In the genomic region with DNA sequence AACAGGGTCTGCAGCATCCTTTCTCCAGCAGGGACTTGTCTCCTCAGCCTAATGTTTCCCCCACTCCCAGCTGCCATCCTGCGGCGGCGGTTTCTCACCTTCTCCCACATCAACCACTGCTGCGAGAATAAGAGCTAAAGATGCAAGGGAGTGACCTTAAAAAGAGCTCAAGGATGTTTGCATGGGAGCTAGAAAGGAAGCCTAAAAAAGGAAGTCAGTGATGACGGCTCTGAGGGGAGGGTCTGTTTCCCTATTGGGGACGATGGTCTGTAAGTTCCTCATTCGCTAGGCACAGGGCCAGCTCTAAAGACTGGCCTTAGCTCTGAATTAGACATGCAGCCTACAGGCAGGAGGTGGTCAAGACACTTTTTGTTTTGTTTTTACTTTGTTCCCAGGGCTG, we compare ENCODE assay signal across 9 mouse cellular contexts. TPM values are rescaled to one million over a fixed set of nuclear protein-coding genes. Genes with fewer than 3 reads are reported as not detected.
A peak's percentile ranks its signal among the peaks of the same experiment; 100 is the strongest.
DNase-seq lines count a peak whose midpoint lies in the region; ATAC-seq and TF ChIP-seq lines count a peak whose summit lies in the region.
"Had no signal": no experiment of that assay in that cellular context is flagged by ENCODE, and none has a peak within 500 bp of the region (broad histone marks: within the 10 kb centered on the region; RNA-seq: fewer than 3 reads in every experiment).

No protein-coding gene starts in this region.

- no peak overlapping the region for H3K4me3 ChIP-seq in heart, embryonic 11.5 days (ENCODE audit: low read depth, low read length)
- H3K4me3 ChIP-seq in lung, postnatal 0 days (ENCODE audit: low read depth, low read length), result no peak overlapping the region
- H3K4me3 ChIP-seq in intestine, embryonic 16.5 days (ENCODE audit: low read length), result no peak overlapping the region

- H3K4me2 ChIP-seq in heart, embryonic 11.5 days, result peak overlapping the region; percentile 14; the same call in 1 of the 2 replicates
- no peak overlapping the region for H3K4me2 ChIP-seq in lung, postnatal 0 days (replicated peaks; ENCODE audit: low read depth, low read length)
- H3K4me2 ChIP-seq in intestine, embryonic 16.5 days (ENCODE audit: low read depth, low read length), result no peak overlapping the region

- no peaks in the 10 kb centered on the region for H3K9me3 ChIP-seq in heart, embryonic 11.5 days (replicated peaks; ENCODE audit: control insufficient read depth, low read length)
- no peaks in the 10 kb centered on the region for H3K9me3 ChIP-seq in lung, postnatal 0 days (ENCODE audit: low read length)
- H3K9me3 ChIP-seq in intestine, embryonic 16.5 days (ENCODE audit: control insufficient read depth, low read length), result no peaks in the 10 kb centered on the region
- H3K9me3 ChIP-seq: embryonic facial prominence, embryonic 13.5 days had no signal

- TF ChIP-seq EP300 in lung, postnatal 0 days (IDR thresholded peaks at IDR 0.05), result no peak

- no peak for ATAC-seq in heart, embryonic 11.5 days (replicated peaks; ENCODE audit: insufficient number of reproducible peaks, low FRiP score, low TSS enrichment)
- ATAC-seq in lung, postnatal 0 days, result peak; percentile 59; the same call in 1 of the 2 replicates
- no peak for ATAC-seq in intestine, embryonic 16.5 days

- no peak for TF ChIP-seq CTCF in lung, postnatal 0 days (IDR thresholded peaks at IDR 0.05)

- WGBS in heart, embryonic 11.5 days (ENCODE audit: insufficient replicate concordance), result 44% methylated on average over 7 of the region's 7 CpGs
- WGBS in lung, postnatal 0 days, result 47% methylated on average over 7 of the region's 7 CpGs
- 66% methylated on average over 7 of the region's 7 CpGs for WGBS in intestine, embryonic 16.5 days

- no peaks in the 10 kb centered on the region for H3K27me3 ChIP-seq in heart, embryonic 11.5 days (ENCODE audit: control insufficient read depth, insufficient read depth, low read length)
- H3K27me3 ChIP-seq in lung, postnatal 0 days (replicated peaks; ENCODE audit: insufficient read depth, low read length), result no peaks in the 10 kb centered on the region
- no peaks in the 10 kb centered on the region for H3K27me3 ChIP-seq in intestine, embryonic 16.5 days (replicated peaks; ENCODE audit: control insufficient read depth, insufficient read depth, low read length)
- H3K27me3 ChIP-seq: embryonic facial prominence, embryonic 13.5 days had no signal

- H3K36me3 ChIP-seq in heart, embryonic 11.5 days (ENCODE audit: control insufficient read depth, insufficient read depth, low read length), result no peaks in the 10 kb centered on the region
- H3K36me3 ChIP-seq in lung, postnatal 0 days (ENCODE audit: insufficient read depth, low read length), result no peaks in the 10 kb centered on the region
- no peaks in the 10 kb centered on the region for H3K36me3 ChIP-seq in intestine, embryonic 16.5 days (ENCODE audit: control insufficient read depth, insufficient read depth, low read length)
- H3K36me3 ChIP-seq: embryonic facial prominence, embryonic 13.5 days had no signal

- H3K27ac ChIP-seq in heart, embryonic 11.5 days (ENCODE audit: low read depth, low read length), result no peak overlapping the region
- no peak overlapping the region for H3K27ac ChIP-seq in lung, postnatal 0 days (ENCODE audit: low read length)
- no peak overlapping the region for H3K27ac ChIP-seq in intestine, embryonic 16.5 days (ENCODE audit: low read length)
- H3K27ac ChIP-seq: embryonic facial prominence, embryonic 13.5 days had no signal

- H3K9ac ChIP-seq in heart, embryonic 11.5 days (ENCODE audit: low read depth, low read length), result no peak overlapping the region
- no peak overlapping the region for H3K9ac ChIP-seq in lung, postnatal 0 days (replicated peaks; ENCODE audit: low read depth)
- no peak overlapping the region for H3K9ac ChIP-seq in intestine, embryonic 16.5 days (ENCODE audit: low read depth, low read length)
- H3K9ac ChIP-seq: embryonic facial prominence, embryonic 13.5 days had no signal

- no peaks in the 10 kb centered on the region for H3K4me1 ChIP-seq in heart, embryonic 11.5 days (ENCODE audit: control insufficient read depth, insufficient read depth, low read length)
- H3K4me1 ChIP-seq in lung, postnatal 0 days (ENCODE audit: insufficient read depth, low read depth, low read length), result no peaks in the 10 kb centered on the region
- H3K4me1 ChIP-seq in intestine, embryonic 16.5 days (ENCODE audit: control insufficient read depth, insufficient read depth, low read length), result no peaks in the 10 kb centered on the region; the same call in 1 of the 2 replicates
- H3K4me1 ChIP-seq: embryonic facial prominence, embryonic 13.5 days had no signal

- peak; percentile 26 for DNase-seq in ovary, adult 18-20 months (ENCODE audit: low spot score)
- DNase-seq in ovary, postnatal 10 days (ENCODE audit: low spot score), result no peak
- peak; percentile 48 for DNase-seq in ZHBTc4 (ENCODE audit: low read depth, low spot score)
- peak; percentile 68 for DNase-seq in lung, postnatal 0 days (ENCODE audit: low spot score)
- peak; percentile 59 for DNase-seq in telencephalon, adult 2 months (ENCODE audit: low read depth, low spot score)
- DNase-seq in cerebellum, adult 11 months, result no peak

RNA-seq across cellular contexts. Expression of a gene that starts 1.3 kb away (rescaled TPM):
- polyA plus RNA-seq in heart, embryonic 11.5 days (2014; fragmentation: Nextera tagmentation; extraction: Ambion mirVana), result 2.2 and 3.6 TPM in 2 replicates
- 2.1 and 2.6 TPM in 2 replicates for polyA plus RNA-seq in lung, postnatal 0 days (2015; fragmentation: Nextera tagmentation; extraction: Ambion mirVana)
- 4.4 and 4.7 TPM in 2 replicates for polyA plus RNA-seq in intestine, embryonic 16.5 days (2015; fragmentation: Nextera tagmentation; extraction: Ambion mirVana)

RNA-seq across cellular contexts. Expression of a gene that starts 50.7 kb away (rescaled TPM):
- polyA plus RNA-seq in heart, embryonic 11.5 days (2014; fragmentation: Nextera tagmentation; extraction: Ambion mirVana), result 1,149 and 1,243 TPM in 2 replicates
- polyA plus RNA-seq in lung, postnatal 0 days (2015; fragmentation: Nextera tagmentation; extraction: Ambion mirVana), result 576 and 678 TPM in 2 replicates
- 1,210 and 1,225 TPM in 2 replicates for polyA plus RNA-seq in intestine, embryonic 16.5 days (2015; fragmentation: Nextera tagmentation; extraction: Ambion mirVana)

Comparison
In these comparisons a context has a peak if more than half of its experiments do, and no peak if none do; other contexts are left out.
1. DNase-seq: peak in ovary, adult 18-20 months (single experiment), ZHBTc4 (single experiment), lung, postnatal 0 days (single experiment) and telencephalon, adult 2 months (single experiment); none in ovary, postnatal 10 days (single experiment) and cerebellum, adult 11 months (single experiment).